Mouse (Mus musculus) heart, embryonic 10.5 days (tissue): ENCODE results near the gene Phospho1. TPM values are rescaled to one million over a fixed set of nuclear protein-coding genes. Genes with fewer than 3 reads are reported as not detected.
A peak's percentile ranks its signal among the peaks of the same experiment; 100 is the strongest.

ENCODE experiments used
- DNase-seq: peaks from one replicate; pipeline ENCODE4 v3.0.0-alpha.2; 2017; ENCODE audit warnings: low spot score
- H3K27ac ChIP-seq: fragments of 300-500 bp; sonication (generic); 2 replicates; pipeline ENCODE4 v1.5.1; 2016; ENCODE audit warnings: mild to moderate bottlenecking
- H3K27me3 ChIP-seq: fragments of 300-500 bp; sonication (generic); 2 replicates; pipeline ENCODE4 v1.6.1; 2016; ENCODE audit warnings: mild to moderate bottlenecking; ENCODE audit not compliant: poor library complexity, insufficient read depth, severe bottlenecking
- H3K36me3 ChIP-seq: fragments of 300-500 bp; sonication (generic); 2 replicates; pipeline ENCODE4 v1.6.1; 2016; ENCODE audit warnings: mild to moderate bottlenecking, moderate library complexity
- H3K4me1 ChIP-seq: fragments of 300-500 bp; sonication (generic); 2 replicates; pipeline ENCODE4 v1.6.1; 2016; ENCODE audit warnings: mild to moderate bottlenecking
- H3K4me3 ChIP-seq: fragments of 300-500 bp; sonication (generic); 2 replicates; pipeline ENCODE4 v1.5.1; 2016; ENCODE audit warnings: mild to moderate bottlenecking, moderate library complexity
- H3K9me3 ChIP-seq: fragments of 300-500 bp; sonication (generic); 2 replicates; pipeline ENCODE4 v1.6.1; 2016; ENCODE audit warnings: mild to moderate bottlenecking, moderate library complexity
- WGBS: fragments of 180-500 bp; shearing (Covaris S2); methylation state at CpG from one replicate; pipeline ENCODE4 v1.1.7; 2016; 5-methylcytosine and 5-hydroxymethylcytosine counted together
- polyA plus RNA-seq: library from polyadenylated mRNA; unstranded; fragments of >200 nt; fragmentation: Nextera tagmentation; extraction: Ambion mirVana; gene quantifications from 2 replicates; pipeline ENCODE4 v1.2.1, GENCODE M21; 2016

Gene Phospho1
- polyA plus RNA-seq, 1 experiment from 2014 or later = 0.31 TPM

GRCm38 (mm10) chr11:95815412-95815811 is 8.9 kb upstream of the Phospho1 start:
- H3K36me3 ChIP-seq = no peaks in the 10 kb centered on the region
- H3K27me3 ChIP-seq = no peaks in the 10 kb centered on the region
- 81% methylated on average over 9 of the region's 9 CpGs for WGBS
- H3K4me1 ChIP-seq = no peaks in the 10 kb centered on the region
- no peak overlapping the region for H3K4me3 ChIP-seq
- no peak for DNase-seq
- H3K27ac ChIP-seq = no peak overlapping the region
- H3K9me3 ChIP-seq = no peaks in the 10 kb centered on the region

GRCm38 (mm10) chr11:95819138-95819537 is 5.2 kb upstream of the Phospho1 start:
- Histone ChIP-seq H3K9me3 (no peaks in the 10 kb centered on the region), H3K4me1 (peaks cover 9% of the 10 kb centered on the region), H3K27ac (no peak overlapping the region), H3K4me3 (no peak overlapping the region), H3K27me3 (peaks cover 20% of the 10 kb centered on the region), H3K36me3 (no peaks in the 10 kb centered on the region)
- WGBS = 89% methylated on average over 8 of the region's 8 CpGs
- no peak for DNase-seq

GRCm38 (mm10) chr11:95821511-95821910 is 2.8 kb upstream of the Phospho1 start:
- Histone ChIP-seq H3K27ac (no peak overlapping the region), H3K4me3 (no peak overlapping the region), H3K4me1 (peaks cover 18% of the 10 kb centered on the region), H3K27me3 (peaks cover 36% of the 10 kb centered on the region), H3K9me3 (no peaks in the 10 kb centered on the region), H3K36me3 (no peaks in the 10 kb centered on the region)
- no peak for DNase-seq
- 76% methylated on average over 3 of the region's 3 CpGs for WGBS

- no peaks in the 10 kb centered on the region for H3K9me3 ChIP-seq
- 88% methylated on average over 4 of the region's 4 CpGs for WGBS
- peaks cover 44% of the 10 kb centered on the region for H3K27me3 ChIP-seq
- no peak for DNase-seq
- no peak overlapping the region for H3K4me3 ChIP-seq
- H3K27ac ChIP-seq = no peak overlapping the region
- H3K4me1 ChIP-seq = peaks cover 25% of the 10 kb centered on the region
- no peaks in the 10 kb centered on the region for H3K36me3 ChIP-seq
Observed at GRCm38 (mm10) chr11:95822437-95822836, 1.9 kb upstream of the Phospho1 start.

- Histone ChIP-seq H3K9me3 (no peaks in the 10 kb centered on the region), H3K4me1 (peaks cover 30% of the 10 kb centered on the region), H3K36me3 (0 out of 2 replicates have a peak, but pooled peaks cover 3% of the 10 kb centered on the region), H3K27me3 (peaks cover 64% of the 10 kb centered on the region), H3K4me3 (peak overlapping the region; percentile 82), H3K27ac (peak overlapping the region; percentile 92)
- WGBS = 2% methylated on average over 11 of the region's 11 CpGs
- DNase-seq = peak; percentile 85
Observed at GRCm38 (mm10) chr11:95824877-95825243, 561 bp downstream of the Phospho1 start.

- peaks cover 72% of the 10 kb centered on the region for H3K27me3 ChIP-seq
- peak overlapping the region; percentile 82; the same call in 1 of the 2 replicates for H3K4me3 ChIP-seq
- peaks cover 37% of the 10 kb centered on the region for H3K4me1 ChIP-seq
- H3K27ac ChIP-seq = no peak overlapping the region
- no peaks in the 10 kb centered on the region for H3K9me3 ChIP-seq
- 0 out of 2 replicates have a peak, but pooled peaks cover 3% of the 10 kb centered on the region for H3K36me3 ChIP-seq
- 50% methylated on average over 3 of the region's 3 CpGs for WGBS
- no peak for DNase-seq
Observed at GRCm38 (mm10) chr11:95825625-95826024, 1.3 kb downstream of the Phospho1 start.

- H3K27ac ChIP-seq = no peak overlapping the region
Observed at GRCm38 (mm10) chr11:95826317-95827167, 2.2 kb downstream of the Phospho1 start.

GRCm38 (mm10) chr11:95827168-95827447 is 2.8 kb downstream of the Phospho1 start:
- peaks cover 81% of the 10 kb centered on the region for H3K27me3 ChIP-seq
- no peak overlapping the region for H3K27ac ChIP-seq
- 0 out of 2 replicates have a peak, but pooled peaks cover 3% of the 10 kb centered on the region for H3K36me3 ChIP-seq
- 23% methylated on average over 3 of the region's 3 CpGs for WGBS
- DNase-seq = no peak
- no peak overlapping the region for H3K4me3 ChIP-seq
- no peaks in the 10 kb centered on the region for H3K9me3 ChIP-seq
- H3K4me1 ChIP-seq = peaks cover 52% of the 10 kb centered on the region

More at GRCm38 (mm10) chr11:95826317-95827167, 2.2 kb downstream of the Phospho1 start:
- peak; percentile 52 for DNase-seq
- Histone ChIP-seq H3K36me3 (0 out of 2 replicates have a peak, but pooled peaks cover 3% of the 10 kb centered on the region), H3K4me1 (peaks cover 47% of the 10 kb centered on the region), H3K9me3 (no peaks in the 10 kb centered on the region), H3K4me3 (no peak overlapping the region), H3K27me3 (peaks cover 75% of the 10 kb centered on the region)
- 49% methylated on average over 6 of the region's 6 CpGs for WGBS

- peaks cover 56% of the 10 kb centered on the region for H3K4me1 ChIP-seq
- peaks cover 6% of the 10 kb centered on the region; the same call in 1 of the 2 replicates for H3K36me3 ChIP-seq
- peaks cover 82% of the 10 kb centered on the region for H3K27me3 ChIP-seq
- no peak overlapping the region for H3K4me3 ChIP-seq
- 21% methylated on average over 3 of the region's 3 CpGs for WGBS
- DNase-seq = peak; percentile 74
- H3K9me3 ChIP-seq = no peaks in the 10 kb centered on the region
- no peak overlapping the region for H3K27ac ChIP-seq
Observed at GRCm38 (mm10) chr11:95827464-95828085, 3.3 kb downstream of the Phospho1 start.

GRCm38 (mm10) chr11:95828181-95828964 is 4.1 kb downstream of the Phospho1 start:
- Histone ChIP-seq H3K27ac (no peak overlapping the region), H3K4me1 (peaks cover 63% of the 10 kb centered on the region), H3K27me3 (peaks cover 82% of the 10 kb centered on the region), H3K36me3 (peaks cover 13% of the 10 kb centered on the region; the same call in 1 of the 2 replicates), H3K9me3 (no peaks in the 10 kb centered on the region), H3K4me3 (no peak overlapping the region)
- no peak for DNase-seq
- 69% methylated on average over 11 of the region's 11 CpGs for WGBS

GRCm38 (mm10) chr11:95829526-95830050 is 5.3 kb downstream of the Phospho1 start:
- no peaks in the 10 kb centered on the region for H3K9me3 ChIP-seq
- H3K27ac ChIP-seq = 0 out of 2 replicates have a peak overlapping the region, but pooled peaks have one; percentile 42
- peak overlapping the region; percentile 49; the same call in 1 of the 2 replicates for H3K4me3 ChIP-seq
- WGBS = 39% methylated on average over 4 of the region's 4 CpGs
- H3K27me3 ChIP-seq = peaks cover 92% of the 10 kb centered on the region
- DNase-seq = no peak
- peaks cover 13% of the 10 kb centered on the region; the same call in 1 of the 2 replicates for H3K36me3 ChIP-seq
- H3K4me1 ChIP-seq = peaks cover 64% of the 10 kb centered on the region

GRCm38 (mm10) chr11:95830411-95831275 is 6.3 kb downstream of the Phospho1 start:
- H3K4me3 ChIP-seq = peak overlapping the region; percentile 49
- peaks cover 13% of the 10 kb centered on the region; the same call in 1 of the 2 replicates for H3K36me3 ChIP-seq
- DNase-seq = no peak
- peak overlapping the region; percentile 42; the same call in 1 of the 2 replicates for H3K27ac ChIP-seq
- no peaks in the 10 kb centered on the region for H3K9me3 ChIP-seq
- peaks cover 70% of the 10 kb centered on the region for H3K4me1 ChIP-seq
- 6% methylated on average over 80 of the region's 80 CpGs for WGBS
- H3K27me3 ChIP-seq = peaks cover 94% of the 10 kb centered on the region
